Mouse (Mus musculus) kidney, adult 2 months (tissue): ENCODE measurements around the gene BC049352.

Experiments
- CTCF ChIP-seq: fragments of 200-500 bp; conservative IDR thresholded peaks from 2 replicates; pipeline ENCODE4 v1.5.1; 2011; ENCODE audit warnings: low read depth, mild to moderate bottlenecking, control low read depth, low read length, moderate library complexity, mixed read lengths; ENCODE audit not compliant: insufficient read depth, insufficient read length
- POLR2A ChIP-seq: fragments of 200-500 bp; IDR thresholded peaks from one replicate; pipeline ENCODE4 v1.6.1; 2011; ENCODE audit warnings: low read depth, low read length, control low read depth

GRCm38 (mm10) chr9:45133484-45134310, 48.1 kb upstream of the BC049352 start:
- peak; percentile 80 for TF ChIP-seq CTCF
- TF ChIP-seq POLR2A: no peak
